Mouse (Mus musculus): ENCODE results near the gene Nostrin. TPM values are rescaled to one million over a fixed set of nuclear protein-coding genes. Genes with fewer than 3 reads are reported as not detected.

The Nostrin gene
- not detected in 2 replicates for polyA plus RNA-seq (2012; ENCODE audit: insufficient read depth, insufficient read length, low replicate concordance, missing spikeins)

- Histone ChIP-seq H3K27ac (ENCODE audit: insufficient read depth, low read depth, low read length) (peak within 1 kb of the TSS; percentile 40), H3K4me1 (ENCODE audit: control insufficient read depth, insufficient read depth, low read length) (no peaks in the 10 kb centered on the region), H3K4me3 (ENCODE audit: insufficient read depth, low read depth, low read length) (peak within 1 kb of the TSS; percentile 10; the same call in 1 of the 2 replicates)
- 59% methylated on average over 15 of the region's 15 CpGs for WGBS
- no peak for TF ChIP-seq CTCF (IDR thresholded peaks at IDR 0.05; ENCODE audit: insufficient read depth, low read depth, low read length)
Measured at GRCm38 (mm10) chr2:69135661-69136576, at the start of gene Nostrin. Gene Nostrin, plus strand, starts transcription at chr2:69135800.

GRCm38 (mm10) chr2:69086505-69087260 lies 48.9 kb upstream of the Nostrin start:
- WGBS = 44% methylated on average over 8 of the region's 8 CpGs
- Histone ChIP-seq H3K27ac (ENCODE audit: insufficient read depth, low read depth, low read length) (peak overlapping the region; percentile 41), H3K4me1 (ENCODE audit: control insufficient read depth, insufficient read depth, low read length) (peaks cover 18% of the 10 kb centered on the region; the same call in 1 of the 2 replicates), H3K4me3 (ENCODE audit: insufficient read depth, low read depth, low read length) (no peak overlapping the region)
- no peak for TF ChIP-seq POLR2A (IDR thresholded peaks at IDR 0.05; ENCODE audit: insufficient read depth, low read depth, low read length)
- no peak for TF ChIP-seq CTCF (IDR thresholded peaks at IDR 0.05; ENCODE audit: insufficient read depth, low read depth, low read length)

GRCm38 (mm10) chr2:69095836-69096235 lies 39.8 kb upstream of the Nostrin start:
- Histone ChIP-seq H3K27ac (ENCODE audit: insufficient read depth, low read depth, low read length) (no peak overlapping the region), H3K4me1 (ENCODE audit: control insufficient read depth, insufficient read depth, low read length) (peaks cover 2% of the 10 kb centered on the region; the same call in 1 of the 2 replicates), H3K4me3 (ENCODE audit: insufficient read depth, low read depth, low read length) (no peak overlapping the region)
- TF ChIP-seq CTCF (IDR thresholded peaks at IDR 0.05; ENCODE audit: insufficient read depth, low read depth, low read length) = no peak
- no peak for TF ChIP-seq POLR2A (IDR thresholded peaks at IDR 0.05; ENCODE audit: insufficient read depth, low read depth, low read length)

- 36% methylated on average over 4 of the region's 4 CpGs for WGBS
- no peak for TF ChIP-seq CTCF (IDR thresholded peaks at IDR 0.05; ENCODE audit: insufficient read depth, low read depth, low read length)
- no peak for TF ChIP-seq POLR2A (IDR thresholded peaks at IDR 0.05; ENCODE audit: insufficient read depth, low read depth, low read length)
Measured at GRCm38 (mm10) chr2:69096821-69097220, 38.8 kb upstream of the Nostrin start.

GRCm38 (mm10) chr2:69097526-69097925 lies 38.1 kb upstream of the Nostrin start:
- Histone ChIP-seq H3K4me3 (ENCODE audit: insufficient read depth, low read depth, low read length) (no peak overlapping the region), H3K4me1 (ENCODE audit: control insufficient read depth, insufficient read depth, low read length) (peaks cover 2% of the 10 kb centered on the region; the same call in 1 of the 2 replicates), H3K27ac (ENCODE audit: insufficient read depth, low read depth, low read length) (no peak overlapping the region)
- WGBS = 90% methylated on average over 2 of the region's 2 CpGs
- TF ChIP-seq POLR2A (IDR thresholded peaks at IDR 0.05; ENCODE audit: insufficient read depth, low read depth, low read length) (no peak), CTCF (IDR thresholded peaks at IDR 0.05; ENCODE audit: insufficient read depth, low read depth, low read length) (no peak)

More at GRCm38 (mm10) chr2:69096821-69097220, 38.8 kb upstream of the Nostrin start:
- peaks cover 2% of the 10 kb centered on the region; the same call in 1 of the 2 replicates for H3K4me1 ChIP-seq (ENCODE audit: control insufficient read depth, insufficient read depth, low read length)
- no peak overlapping the region for H3K4me3 ChIP-seq (ENCODE audit: insufficient read depth, low read depth, low read length)
- no peak overlapping the region for H3K27ac ChIP-seq (ENCODE audit: insufficient read depth, low read depth, low read length)

GRCm38 (mm10) chr2:69098701-69099100 lies 36.9 kb upstream of the Nostrin start:
- Histone ChIP-seq H3K27ac (ENCODE audit: insufficient read depth, low read depth, low read length) (no peak overlapping the region), H3K4me1 (ENCODE audit: control insufficient read depth, insufficient read depth, low read length) (peaks cover 6% of the 10 kb centered on the region)
- WGBS = 82% methylated on average over 3 of the region's 3 CpGs

GRCm38 (mm10) chr2:69099147-69099546 lies 36.5 kb upstream of the Nostrin start:
- Histone ChIP-seq H3K27ac (ENCODE audit: insufficient read depth, low read depth, low read length) (no peak overlapping the region), H3K4me3 (ENCODE audit: insufficient read depth, low read depth, low read length) (no peak overlapping the region), H3K4me1 (ENCODE audit: control insufficient read depth, insufficient read depth, low read length) (peaks cover 6% of the 10 kb centered on the region)
- WGBS = 95% methylated on average over 7 of the region's 7 CpGs
- TF ChIP-seq CTCF (IDR thresholded peaks at IDR 0.05; ENCODE audit: insufficient read depth, low read depth, low read length) (no peak), POLR2A (IDR thresholded peaks at IDR 0.05; ENCODE audit: insufficient read depth, low read depth, low read length) (no peak)

More at GRCm38 (mm10) chr2:69098701-69099100, 36.9 kb upstream of the Nostrin start:
- no peak overlapping the region for H3K4me3 ChIP-seq (ENCODE audit: insufficient read depth, low read depth, low read length)
- no peak for TF ChIP-seq POLR2A (IDR thresholded peaks at IDR 0.05; ENCODE audit: insufficient read depth, low read depth, low read length)
- no peak for TF ChIP-seq CTCF (IDR thresholded peaks at IDR 0.05; ENCODE audit: insufficient read depth, low read depth, low read length)

- Histone ChIP-seq H3K27ac (ENCODE audit: insufficient read depth, low read depth, low read length) (no peak overlapping the region), H3K4me1 (ENCODE audit: control insufficient read depth, insufficient read depth, low read length) (peaks cover 8% of the 10 kb centered on the region), H3K4me3 (ENCODE audit: insufficient read depth, low read depth, low read length) (no peak overlapping the region)
- TF ChIP-seq CTCF (IDR thresholded peaks at IDR 0.05; ENCODE audit: insufficient read depth, low read depth, low read length) (no peak), POLR2A (IDR thresholded peaks at IDR 0.05; ENCODE audit: insufficient read depth, low read depth, low read length) (no peak)
- WGBS = 19% methylated on average over 3 of the region's 3 CpGs
Measured at GRCm38 (mm10) chr2:69100706-69101105, 34.9 kb upstream of the Nostrin start.

All from olfactory bulb, adult 2 months (tissue).